Mouse (Mus musculus) stomach, adult 2 months (tissue): ENCODE measurements around the gene D130052B06Rik. TPM values are rescaled to one million over a fixed set of nuclear protein-coding genes. Genes with fewer than 3 reads are reported as not detected.

Source experiments
- polyA plus RNA-seq: library from polyadenylated mRNA; depleted of rRNA; stranded (reverse); fragments of >200 nt; gene quantifications from 2 replicates; pipeline ENCODE4 v1.2.3, GENCODE M21; 2012; rRNA removed

D130052B06Rik gene
- polyA plus RNA-seq = not detected in 2 replicates

GRCm38 (mm10) chr11:33598986-33599385, at the start of gene D130052B06Rik:
D130052B06Rik (plus strand) TSS chr11:33599302.

GRCm38 (mm10) chr11:33578859-33579258, 20.2 kb upstream of the D130052B06Rik start, which contains the start of gene Gabrp:
Gabrp (minus strand) TSS chr11:33578959.

Other genes starting within 250 kb of the D130052B06Rik start
- 0.08 and 0.10 TPM in 2 replicates for gene Ranbp17, start 85.6 kb upstream of the D130052B06Rik start, polyA plus RNA-seq
- gene Gabrp, start 20.3 kb upstream of the D130052B06Rik start, polyA plus RNA-seq = 0.02 and 0.26 TPM in 2 replicates